Mouse (Mus musculus) ovary, postnatal 10 days (tissue): ENCODE data around the gene Ccdc162.
A peak's percentile ranks its signal among the peaks of the same experiment; 100 is the strongest.
"Not testable (repeated sequence)": the region's sequence is repeated elsewhere in the genome, so short reads cannot be mapped to it uniquely, and the experiment has no call there.

ENCODE experiments used
- DNase-seq: peaks from one replicate; pipeline ENCODE4 v3.0.0; 2022; ENCODE audit warnings: low spot score

The Ccdc162 gene

DNA sequence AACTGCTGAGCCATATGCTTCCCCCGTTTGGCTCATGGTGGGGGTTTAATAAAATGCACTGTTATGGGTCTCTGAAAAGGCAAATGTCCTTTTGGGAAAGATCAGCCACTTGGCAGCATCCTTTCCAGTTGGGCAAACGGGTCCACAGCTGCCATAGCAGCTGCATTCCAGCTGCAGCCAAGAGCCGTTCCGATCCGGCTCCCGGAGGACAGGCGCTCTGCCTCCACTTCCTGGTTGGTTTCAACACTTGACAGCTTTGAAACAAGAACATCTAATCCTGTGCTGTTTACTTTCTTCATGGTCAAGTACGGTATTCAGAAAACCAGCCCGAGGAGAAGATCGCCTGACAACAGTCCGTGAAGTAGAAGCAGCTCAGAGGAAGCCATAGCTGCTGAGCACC, 19.4 kb downstream of the Ccdc162 start:
- no peak for DNase-seq

DNA sequence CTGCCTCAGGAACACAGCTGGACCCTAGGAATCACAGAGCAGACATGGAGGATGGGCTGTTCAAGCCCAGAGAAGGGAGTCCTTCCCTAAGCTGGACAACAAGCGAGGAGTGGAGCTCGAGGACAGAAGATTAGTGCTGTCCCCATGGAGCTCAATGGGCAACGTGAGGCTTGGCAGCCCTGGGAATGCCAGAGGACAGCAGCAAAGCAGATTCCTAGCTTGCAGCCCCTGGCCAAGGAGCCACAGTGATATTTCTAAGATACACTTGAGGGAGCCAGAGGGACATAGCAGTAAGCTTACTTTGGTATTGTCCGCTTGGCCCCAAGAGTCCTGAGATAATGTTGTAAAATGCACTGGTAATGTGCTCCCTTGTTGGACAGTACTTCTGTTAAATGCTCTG, 25.5 kb downstream of the Ccdc162 start:
- DNase-seq = no peak

DNA sequence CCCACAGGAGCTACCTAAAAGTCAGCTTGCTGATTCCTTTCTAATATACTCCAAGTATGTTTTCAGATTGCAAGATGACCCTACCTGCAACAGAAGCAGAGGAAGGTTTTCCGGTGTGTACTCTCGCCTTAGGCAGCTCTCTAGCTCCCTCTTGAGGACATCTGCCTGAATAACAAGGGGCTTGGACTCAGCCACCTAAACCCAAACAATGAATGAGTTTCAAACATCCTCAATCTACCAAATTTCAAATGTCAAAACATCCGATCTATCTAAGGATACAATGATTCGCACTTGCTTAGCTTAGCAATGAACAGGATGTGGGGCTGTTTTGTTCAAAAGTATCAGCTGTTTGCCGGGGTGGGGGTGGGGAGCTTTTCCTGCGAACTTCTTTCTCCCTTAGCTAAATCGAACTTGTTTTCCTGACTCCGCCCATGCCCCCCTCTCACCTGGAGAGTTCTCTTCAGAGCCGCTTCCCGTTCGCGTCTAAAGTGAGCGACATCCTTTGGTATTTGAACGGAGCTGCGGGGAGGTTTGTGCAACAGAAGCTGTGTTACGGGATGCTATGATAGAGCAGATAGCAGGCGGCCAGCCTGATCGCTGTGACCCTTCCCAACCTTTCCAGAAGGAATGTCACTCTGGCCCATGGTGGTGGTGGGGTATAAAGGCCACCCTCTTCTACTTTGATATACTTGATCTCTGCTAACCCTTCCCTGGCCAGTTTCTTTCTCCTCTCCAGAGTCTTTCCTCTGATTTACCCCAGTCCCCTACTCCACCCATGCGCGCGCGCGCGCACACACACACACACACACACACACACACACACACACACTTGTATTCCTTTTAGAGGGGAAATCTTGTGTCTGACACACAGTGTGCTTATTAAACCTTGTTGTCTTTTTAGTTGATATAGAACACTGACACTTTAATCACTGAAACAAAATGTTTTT, 26.2 kb downstream of the Ccdc162 start:
- DNase-seq = peak; percentile 39

DNA sequence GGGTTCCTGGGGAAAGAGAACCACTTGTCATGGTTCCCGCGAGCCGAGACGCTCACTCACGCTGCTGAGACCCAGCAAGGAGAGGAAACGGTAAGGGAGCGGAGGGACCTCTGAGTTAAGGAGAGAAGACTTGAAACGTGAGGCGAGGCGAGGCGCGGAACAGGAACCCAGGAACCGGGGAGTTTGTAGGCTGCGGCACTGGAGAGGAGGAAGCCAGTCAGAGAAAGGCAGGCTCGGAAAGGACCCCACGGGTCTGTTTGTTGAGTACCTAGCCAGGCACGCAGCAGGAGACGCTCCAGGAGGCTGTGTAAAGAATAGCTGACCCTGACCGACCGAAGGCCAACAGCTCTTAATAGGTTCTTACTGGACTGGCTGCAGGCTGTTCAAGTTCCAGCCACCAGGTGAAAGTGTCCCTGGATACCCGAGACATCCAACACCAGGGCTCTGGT, 31.9 kb downstream of the Ccdc162 start:
- DNase-seq = no peak

DNA sequence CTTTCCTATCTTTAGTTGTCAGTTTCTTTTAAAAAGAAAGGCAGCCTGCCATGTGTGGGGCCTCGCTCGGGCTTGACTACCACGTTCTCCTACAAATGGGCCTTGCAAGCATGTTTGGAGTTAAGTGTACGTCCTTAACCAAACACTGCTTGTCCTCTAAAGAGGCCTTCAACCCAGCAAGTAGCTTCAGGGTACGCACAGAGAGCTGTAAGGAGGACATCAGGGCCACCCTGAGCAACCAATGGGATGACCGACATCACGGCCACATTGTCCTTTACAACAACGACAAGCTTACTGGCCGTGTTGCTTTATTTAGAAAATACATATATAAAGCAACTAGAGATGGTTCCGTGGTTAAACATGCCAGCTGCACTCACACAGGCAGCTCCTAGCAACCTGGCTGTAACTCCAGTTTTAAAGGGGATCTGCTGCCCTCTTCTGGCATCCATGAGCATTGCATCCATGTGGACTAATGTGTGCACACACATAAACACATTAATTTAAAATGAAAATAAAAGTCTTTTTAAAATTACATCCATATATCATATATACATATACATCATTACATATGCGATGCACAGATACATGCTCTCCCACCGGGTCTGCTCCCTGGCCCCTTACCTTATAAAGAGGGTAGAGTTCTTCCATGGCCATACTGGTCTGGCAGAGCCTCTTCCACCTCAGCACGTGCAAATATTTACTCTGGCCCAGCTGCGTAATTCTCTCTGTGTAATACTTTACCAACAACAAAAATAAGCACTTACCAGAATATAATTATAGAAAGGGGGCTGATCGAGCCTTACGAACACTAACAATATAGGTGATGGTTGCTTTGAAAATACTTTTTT, 33.7 kb downstream of the Ccdc162 start:
- peak; percentile 69 for DNase-seq

DNA sequence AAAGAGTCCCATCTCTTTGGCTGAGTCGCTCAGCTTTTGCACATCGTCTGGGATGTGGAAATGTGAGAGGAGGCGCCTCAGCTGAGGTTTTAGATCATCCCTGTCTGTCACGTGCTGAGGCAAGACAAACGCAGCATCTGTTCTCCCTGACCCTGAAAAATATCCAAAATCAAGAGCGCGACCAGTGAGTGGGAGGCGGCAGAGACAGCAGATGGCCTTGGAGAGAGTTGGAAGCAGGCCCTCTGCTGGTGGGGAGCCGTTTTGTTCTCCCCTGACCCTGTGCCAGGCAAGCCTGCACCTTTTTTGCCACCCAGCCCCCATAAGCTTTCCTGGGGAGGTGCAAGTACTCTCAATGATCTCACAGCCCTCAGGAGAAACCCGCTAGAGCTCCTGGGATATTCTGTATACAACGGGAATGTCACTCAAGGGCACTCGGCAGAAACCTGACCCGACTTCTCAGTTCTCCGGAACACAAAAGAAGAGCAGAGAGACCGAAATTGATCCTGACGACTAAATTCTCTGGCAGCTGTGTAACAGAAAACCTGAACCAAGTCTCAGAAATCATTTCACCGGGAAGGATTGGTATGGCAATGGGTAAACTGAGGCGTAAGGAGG, 37.6 kb downstream of the Ccdc162 start:
- peak; percentile 38 for DNase-seq

DNA sequence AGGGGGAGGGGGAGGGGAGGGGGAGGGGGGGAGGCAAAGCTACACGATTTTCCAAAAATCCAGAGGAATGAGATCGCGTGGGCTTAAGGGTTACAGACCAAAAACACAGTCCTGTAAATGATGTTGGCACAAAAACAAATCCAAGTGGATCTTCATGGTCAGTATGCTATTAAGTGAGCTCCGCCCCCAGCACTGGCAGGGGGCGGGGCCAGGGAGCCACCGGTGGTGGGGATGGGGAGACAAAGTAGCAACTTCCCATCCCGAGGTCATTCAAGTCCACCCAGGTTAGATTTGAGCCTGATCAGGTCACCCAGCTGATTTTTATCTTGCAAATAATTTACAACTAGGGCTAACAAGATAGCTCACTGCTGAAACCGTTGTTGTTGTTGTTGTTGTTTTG, 39.0 kb downstream of the Ccdc162 start:
- DNase-seq = no peak

DNA sequence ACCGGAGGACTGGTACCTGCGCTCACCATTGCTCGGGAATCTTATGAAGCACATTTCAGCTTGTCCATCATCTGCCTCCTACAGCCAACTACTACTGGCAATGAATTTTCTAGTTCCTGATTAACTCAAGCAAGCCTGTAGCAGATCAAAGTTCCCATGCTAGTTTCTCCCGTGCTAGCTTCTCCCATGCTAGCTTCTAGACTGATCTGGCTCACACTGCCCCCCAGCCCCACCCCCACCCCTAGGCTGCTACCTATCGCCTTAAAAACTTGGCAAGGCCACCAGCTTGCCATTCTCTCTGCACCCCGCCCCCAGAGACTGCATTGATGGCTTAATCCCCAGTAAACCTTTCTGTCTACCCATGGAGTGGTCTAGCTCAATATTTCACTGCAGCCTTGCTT, 39.8 kb downstream of the Ccdc162 start:
- no peak for DNase-seq

DNA sequence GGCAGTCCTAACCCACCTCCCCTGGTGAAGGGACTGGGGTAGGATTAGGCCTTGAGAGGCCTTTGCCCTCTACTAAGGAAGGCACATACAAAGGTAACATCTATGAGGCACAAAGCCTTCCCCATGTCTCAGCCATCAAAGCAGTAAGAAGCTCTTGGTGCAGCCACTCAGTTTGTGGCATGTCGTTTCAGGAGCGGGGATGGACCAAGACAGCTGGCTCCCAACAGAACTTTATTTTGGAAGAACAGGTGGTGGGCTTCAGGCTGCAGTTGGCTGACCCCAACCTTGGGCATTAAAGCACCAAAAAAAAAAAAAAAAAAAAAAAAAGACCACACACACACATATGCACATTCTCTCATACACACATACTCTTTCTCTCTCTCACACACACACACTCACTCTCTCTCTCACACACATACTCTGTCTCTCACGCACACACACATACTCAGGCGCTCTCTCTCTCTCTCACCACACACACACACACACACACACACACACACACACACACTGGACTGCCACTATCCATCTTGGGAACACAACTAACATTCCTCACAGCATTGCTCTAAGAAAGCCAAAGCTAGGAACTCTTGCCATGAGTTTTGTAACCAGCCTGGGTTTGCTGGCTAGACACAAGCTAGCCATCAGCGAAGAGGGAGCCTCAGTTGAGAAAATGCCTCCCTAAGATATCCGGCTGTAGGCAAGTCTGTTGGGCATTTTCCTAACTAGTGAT, 40.4 kb downstream of the Ccdc162 start:
- no peak for DNase-seq

DNA sequence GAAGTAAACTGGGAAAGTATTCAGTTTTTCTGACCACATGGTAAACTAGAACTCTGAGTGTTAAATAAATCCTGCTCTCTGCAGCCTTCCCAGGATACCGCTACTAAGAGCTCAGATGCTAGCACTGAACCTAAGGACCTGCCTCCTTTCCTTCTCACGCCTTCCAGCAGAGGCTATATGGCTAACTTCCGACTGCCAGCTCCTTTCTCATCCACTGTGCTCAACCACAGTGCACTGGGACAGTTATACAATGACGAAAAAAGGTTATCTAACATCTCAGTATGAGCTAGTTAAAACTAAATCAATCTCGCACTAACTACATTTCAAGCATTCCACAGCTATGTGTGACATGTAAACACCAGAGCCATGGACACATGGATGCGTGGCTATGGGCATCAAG, 41.2 kb downstream of the Ccdc162 start:
- DNase-seq = no peak

DNA sequence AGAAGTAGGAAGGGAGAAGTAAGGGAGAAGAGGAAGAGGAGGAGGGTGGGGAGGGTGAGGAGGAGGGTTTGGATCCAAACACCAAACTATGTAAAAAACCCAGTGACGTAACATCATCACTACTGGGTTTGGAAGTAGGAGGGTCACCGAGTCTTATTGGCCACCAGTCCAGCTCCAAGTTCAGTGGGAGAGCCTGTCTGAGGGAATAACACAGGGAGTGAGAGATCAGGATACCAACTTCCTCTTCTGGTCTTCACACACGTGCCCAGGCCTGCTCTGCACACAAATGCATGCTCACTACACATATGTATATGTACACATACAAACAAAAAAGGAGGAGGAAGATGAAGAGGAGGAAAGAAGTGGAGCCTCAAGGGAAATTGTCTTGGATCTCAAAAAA, 42.1 kb downstream of the Ccdc162 start:
- DNase-seq = no peak

DNA sequence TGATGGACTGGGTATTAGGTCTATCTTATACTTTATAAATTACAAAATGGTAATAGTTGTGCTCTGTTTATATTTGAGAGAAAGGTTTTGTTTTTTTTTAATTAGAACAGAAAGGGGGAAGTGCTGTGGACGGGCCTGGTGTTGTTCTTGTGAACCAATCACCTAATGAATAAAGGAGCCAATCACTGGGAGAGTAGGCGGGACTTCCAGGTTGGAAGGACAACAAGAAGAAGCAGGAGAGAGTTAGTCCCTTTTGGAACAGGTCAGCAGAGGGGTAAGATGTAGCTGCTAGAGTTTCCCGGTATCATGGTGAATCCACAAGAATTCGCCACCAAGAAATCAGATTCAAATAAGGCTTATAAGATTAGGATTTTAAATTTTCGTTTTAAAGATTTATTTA, 46.2 kb downstream of the Ccdc162 start:
- DNase-seq = no peak

DNA sequence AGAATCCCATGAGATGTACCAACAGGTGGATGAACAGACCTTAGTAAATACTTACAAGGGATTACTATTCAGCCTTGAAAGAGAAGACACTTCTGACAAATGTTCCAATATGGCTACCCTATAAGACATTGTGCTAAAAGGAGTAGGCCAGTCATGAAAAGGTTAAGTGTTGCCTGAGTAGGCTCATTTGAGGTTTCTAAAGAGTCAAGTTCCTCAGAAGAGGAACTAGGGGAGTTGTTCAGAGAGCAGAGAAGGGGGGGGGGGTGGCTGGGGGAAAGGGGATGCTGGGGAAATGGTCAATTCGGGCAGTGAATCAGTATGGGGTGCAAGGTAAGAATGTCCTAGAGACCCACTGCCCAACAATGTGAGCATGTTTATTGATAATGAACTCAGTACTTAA, 50.9 kb downstream of the Ccdc162 start:
- DNase-seq = no peak

DNA sequence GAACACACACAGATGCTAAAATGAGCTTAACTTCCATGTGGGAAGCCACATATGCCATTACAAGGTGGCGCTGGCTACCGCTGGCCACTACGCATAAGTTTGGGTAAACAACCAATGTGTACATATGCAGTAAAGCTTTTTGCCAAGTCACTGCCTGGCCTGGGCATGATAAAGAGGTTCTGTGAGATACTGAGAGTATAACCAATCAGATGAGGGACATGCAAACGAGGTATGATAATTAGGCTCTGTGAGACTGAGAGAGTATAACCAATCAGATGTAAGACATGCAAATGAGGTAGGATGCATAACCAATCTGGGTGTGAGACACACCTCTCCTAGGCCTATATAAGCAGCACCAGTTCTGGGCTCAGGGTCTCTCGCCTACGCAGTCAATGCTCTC, 56.8 kb downstream of the Ccdc162 start:
- DNase-seq = not testable (repeated sequence)

DNA sequence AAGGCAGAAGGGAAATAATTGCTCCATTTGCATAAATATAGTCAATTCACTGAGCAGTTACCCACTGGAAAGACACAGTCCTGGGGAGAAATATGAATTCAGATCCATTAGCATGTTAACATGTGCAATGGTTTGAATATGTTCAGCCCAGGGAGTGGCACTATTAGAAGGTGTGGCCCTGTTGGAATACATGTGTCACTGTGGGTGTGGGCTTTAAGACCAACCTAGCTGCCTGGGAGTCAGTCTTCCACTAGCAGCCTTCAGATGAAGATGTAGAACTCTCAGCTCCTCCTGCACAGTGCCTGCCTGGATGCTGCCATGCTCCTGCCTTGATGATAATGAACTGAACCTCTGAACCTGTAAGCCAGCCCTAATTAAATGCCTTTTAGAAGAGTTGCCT, 60.8 kb downstream of the Ccdc162 start:
- not testable (repeated sequence) for DNase-seq

DNA sequence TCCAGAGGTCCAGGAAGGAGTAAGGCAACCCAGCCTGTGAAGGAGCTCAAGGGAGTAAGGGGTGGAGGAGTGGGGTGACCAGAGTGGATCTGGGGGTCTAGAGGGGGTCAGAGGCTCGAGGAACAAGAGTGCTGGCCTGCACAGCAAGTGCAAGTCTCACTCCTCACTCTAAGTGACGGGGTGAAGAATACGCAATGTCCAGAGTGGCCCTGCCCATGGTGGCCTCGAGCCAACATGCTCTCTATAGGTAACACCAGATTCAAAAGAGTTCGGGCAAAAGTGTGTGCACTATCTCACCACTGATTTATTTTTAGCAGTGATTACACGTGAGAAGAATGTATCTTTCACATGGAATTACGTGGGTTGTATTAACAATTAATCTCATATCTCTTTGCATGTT, 63.4 kb downstream of the Ccdc162 start:
- no peak for DNase-seq

DNA sequence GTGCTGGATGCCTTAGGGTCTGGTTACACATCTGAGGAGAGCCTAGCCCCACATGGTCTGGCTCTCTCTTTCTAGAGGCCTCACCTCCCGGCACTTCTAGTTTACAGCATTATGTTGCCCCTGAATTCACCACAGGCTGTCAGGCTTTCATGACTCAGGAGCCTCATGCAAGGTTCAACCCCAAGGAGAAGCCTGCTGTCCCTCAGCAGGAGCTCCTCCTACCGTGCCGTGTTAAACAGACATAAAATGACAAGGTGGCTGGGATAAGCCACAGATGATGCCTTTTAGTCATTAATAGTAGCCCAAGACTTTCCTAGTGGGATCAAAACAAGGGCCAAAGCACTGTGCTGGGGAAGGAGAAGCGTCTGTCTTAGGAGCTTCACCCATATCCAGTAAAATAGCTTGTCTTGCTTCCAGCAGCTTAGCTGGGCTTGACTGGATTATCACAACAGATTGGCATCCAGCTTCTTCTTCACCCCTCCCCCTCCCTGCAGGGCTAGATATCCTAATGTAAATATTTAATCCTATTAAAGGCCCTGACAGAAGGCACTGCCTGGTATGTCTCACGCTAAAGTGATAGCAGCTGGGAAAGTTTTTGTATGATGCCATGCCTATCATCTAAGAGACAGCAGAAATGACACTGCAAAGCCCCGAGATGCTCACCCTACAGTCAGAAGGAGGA, 64.2 kb downstream of the Ccdc162 start:
- no peak for DNase-seq

DNA sequence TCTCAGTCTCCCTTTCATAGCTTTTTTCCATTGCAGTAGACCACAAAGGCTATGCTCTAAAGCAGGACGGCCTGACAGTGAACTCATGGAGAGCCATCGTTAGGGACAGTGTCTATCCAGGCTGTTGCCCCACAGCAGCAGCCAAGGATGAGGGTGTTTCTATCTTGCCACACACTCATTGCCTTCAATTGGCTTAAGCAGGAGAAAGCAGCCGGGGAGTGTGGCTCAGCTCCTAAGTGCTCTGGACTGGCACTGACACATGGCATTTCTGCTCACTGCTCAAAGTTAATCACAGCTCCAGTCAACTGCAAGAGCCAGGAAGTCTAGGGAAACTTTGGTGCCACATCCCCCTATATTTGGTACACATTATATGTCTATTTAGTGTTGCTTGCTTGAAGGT, 64.9 kb downstream of the Ccdc162 start:
- no peak for DNase-seq

DNA sequence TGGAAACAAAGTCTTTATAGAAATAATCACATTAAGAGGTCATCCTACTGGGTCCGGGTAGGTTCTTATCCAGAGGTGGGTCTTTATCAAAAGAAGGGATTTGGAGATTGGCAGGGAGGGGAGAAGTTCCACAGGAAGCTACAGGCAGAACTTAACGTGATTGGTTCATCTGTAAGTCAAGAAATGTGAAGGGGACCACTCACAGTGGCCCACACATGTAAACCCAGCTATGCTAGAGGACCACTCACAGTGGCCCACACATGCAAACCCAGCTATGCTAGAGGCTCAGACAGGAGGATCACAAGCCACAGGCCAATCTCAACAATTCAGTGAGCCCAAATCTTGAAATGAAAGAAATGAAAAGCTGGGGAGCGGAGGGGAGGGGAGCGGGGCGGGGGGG, 67.2 kb downstream of the Ccdc162 start:
- no peak for DNase-seq

DNA sequence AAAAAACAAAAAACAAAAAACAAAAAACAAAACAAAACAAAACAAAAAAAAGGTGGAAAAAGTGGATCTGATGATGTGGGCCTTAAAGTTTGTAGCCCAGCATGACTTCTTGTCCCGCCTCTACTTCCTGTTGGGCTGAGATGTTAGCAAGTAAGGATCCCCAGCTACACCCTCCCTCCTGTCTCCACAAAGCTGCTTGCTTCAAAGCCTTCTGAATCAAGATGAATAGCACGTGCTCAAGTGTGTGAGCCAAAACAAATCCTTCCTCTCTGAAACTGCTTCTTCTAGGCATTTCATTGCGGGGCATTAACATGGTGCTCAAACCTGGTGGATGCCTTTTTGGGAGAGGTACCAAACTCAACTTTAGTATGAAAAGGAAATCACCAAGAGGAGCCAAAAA, 77.7 kb downstream of the Ccdc162 start:
- DNase-seq = no peak

DNA sequence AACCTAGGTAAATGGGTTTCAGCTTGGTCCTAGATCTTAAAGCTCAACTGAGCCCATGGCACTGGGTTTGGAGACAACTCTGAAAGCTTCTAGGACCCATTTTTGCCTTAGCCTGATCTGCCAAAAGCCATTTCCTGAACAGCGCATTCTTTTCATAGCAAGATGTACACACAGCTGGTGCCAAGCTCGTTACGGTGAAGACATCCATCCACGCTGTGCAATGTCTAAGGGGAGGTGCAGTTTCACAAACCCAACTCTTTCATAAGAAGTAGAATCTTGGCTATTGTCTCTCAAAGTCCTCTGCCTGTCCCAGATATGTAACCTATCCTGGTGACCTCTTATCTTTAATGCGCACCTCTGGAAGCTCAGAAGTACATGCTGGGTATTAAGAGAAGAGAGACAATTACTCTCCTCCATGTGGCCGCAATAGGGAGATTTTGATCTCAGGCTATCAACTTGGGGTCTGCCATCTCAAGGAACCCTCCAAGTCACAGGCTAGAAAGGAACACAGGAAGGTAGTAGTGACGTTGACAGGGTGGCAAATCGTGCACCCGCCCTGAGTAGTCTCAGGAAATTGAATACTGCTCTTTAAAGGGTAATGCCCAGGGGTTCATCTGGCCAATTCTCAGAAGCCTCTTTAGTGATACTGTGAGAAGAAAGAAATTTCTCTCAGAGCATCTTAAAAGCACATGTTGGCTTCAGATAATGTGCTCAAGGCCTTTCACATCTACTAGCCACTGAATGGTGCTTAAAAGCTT, 81.0 kb downstream of the Ccdc162 start:
- no peak for DNase-seq
